Mouse (Mus musculus) liver, embryonic 16.5 days (tissue): ENCODE results near the gene Trhr2. TPM values are rescaled to one million over a fixed set of nuclear protein-coding genes. Genes with fewer than 3 reads are reported as not detected.

Experiments
- ATAC-seq: fragments of 200-750 bp; cut with Nextera tagmentation; 2 replicates; pipeline ENCODE4 v1.8.0; 2017; ENCODE audit warnings: low read depth, mild to moderate bottlenecking, moderate number of reproducible peaks, moderate library complexity
- H3K27ac ChIP-seq: fragments of 300-500 bp; sonication (generic); 2 replicates; pipeline ENCODE4 v1.5.1; 2014; ENCODE audit warnings: mild to moderate bottlenecking, low read length
- H3K27me3 ChIP-seq: fragments of 300-500 bp; sonication (generic); 2 replicates; pipeline ENCODE4 v1.6.1; 2014; ENCODE audit warnings: low read depth, low read length, mixed read lengths; ENCODE audit not compliant: control insufficient read depth, insufficient read depth
- H3K36me3 ChIP-seq: fragments of 300-500 bp; sonication (generic); 2 replicates; pipeline ENCODE4 v1.6.1; 2014; ENCODE audit warnings: mild to moderate bottlenecking; ENCODE audit not compliant: control insufficient read depth, insufficient read depth
- H3K4me1 ChIP-seq: fragments of 300-500 bp; sonication (generic); 2 replicates; pipeline ENCODE4 v1.6.1; 2014; ENCODE audit warnings: low read depth, low read length, mixed read lengths; ENCODE audit not compliant: control insufficient read depth
- H3K4me2 ChIP-seq: fragments of 300-500 bp; sonication (generic); 2 replicates; pipeline ENCODE4 v1.6.1; 2014; ENCODE audit warnings: low read depth, low read length, mixed read lengths
- H3K4me3 ChIP-seq: fragments of 300-500 bp; sonication (generic); 2 replicates; pipeline ENCODE4 v1.5.1; 2014; ENCODE audit warnings: low read depth, mild to moderate bottlenecking, low read length
- H3K9ac ChIP-seq: fragments of 300-500 bp; sonication (generic); 2 replicates; pipeline ENCODE4 v1.6.1; 2014; ENCODE audit warnings: low read depth, low read length
- H3K9me3 ChIP-seq: fragments of 300-500 bp; sonication (generic); replicated peaks from 2 replicates; pipeline ENCODE4 v1.6.1; 2016; ENCODE audit warnings: low read length; ENCODE audit not compliant: control insufficient read depth
- WGBS: fragments of 180-500 bp; shearing (Covaris S2); extraction: QIAGEN DNeasy Blood & Tissue Kit; methylation state at CpG from one replicate; pipeline ENCODE4 v1.1.7; 2014; ENCODE audit not compliant: insufficient replicate concordance; 5-methylcytosine and 5-hydroxymethylcytosine counted together
- polyA plus RNA-seq: library from polyadenylated mRNA; unstranded; fragments of >200 nt; fragmentation: Nextera tagmentation; extraction: Ambion mirVana; gene quantifications from 2 replicates; pipeline ENCODE4 v1.2.1, GENCODE M21; 2015

Gene Trhr2
- polyA plus RNA-seq, 1 experiment from 2014 or later, result not detected

DNA sequence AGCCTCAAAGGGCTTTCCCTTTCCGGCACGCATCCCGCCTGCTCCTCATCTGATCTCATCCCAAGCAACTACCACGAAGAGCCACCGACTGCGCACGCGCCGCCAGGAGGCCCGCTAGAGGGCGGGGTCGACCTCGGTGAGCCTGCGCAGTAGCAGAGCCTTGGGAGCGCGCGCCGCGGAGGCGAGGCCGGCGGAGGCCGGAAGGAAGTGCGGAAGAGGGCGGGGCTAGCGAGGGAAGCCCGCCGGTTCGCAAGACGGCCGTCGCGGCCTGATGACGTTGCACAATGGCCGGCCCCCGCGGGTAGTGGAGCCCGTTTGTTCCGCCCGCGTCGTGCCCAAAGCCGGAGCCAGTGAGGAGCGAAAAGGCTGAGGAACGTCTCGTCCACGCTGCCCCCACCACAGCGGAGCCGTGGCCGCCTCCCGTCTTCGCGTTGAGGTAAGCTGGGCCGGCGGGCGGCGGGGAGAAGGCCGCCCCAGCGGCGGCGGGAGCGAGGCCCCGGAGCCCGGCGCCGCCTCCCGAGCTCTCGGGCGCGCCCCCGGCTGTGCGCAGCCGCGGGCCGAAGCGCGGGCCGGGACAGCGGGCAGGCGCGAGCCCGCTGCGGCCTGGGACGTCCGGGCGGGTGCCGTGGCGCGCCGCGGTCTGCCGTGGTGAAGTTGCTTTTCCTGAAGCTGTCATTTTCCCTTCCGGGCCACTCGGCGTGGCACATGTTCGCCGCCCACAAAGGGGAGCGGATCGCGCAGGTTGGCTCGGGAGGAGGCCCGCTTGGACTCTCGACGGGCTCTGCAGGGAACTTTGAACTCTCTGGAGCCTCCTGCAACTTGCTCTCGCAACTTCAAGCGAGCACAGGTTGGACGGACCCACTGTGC, 16.1 kb upstream of the Trhr2 start, which contains the start of gene Zc3h18:
Gene Zc3h18, plus strand, starts transcription at position 245 of the 867 bp plus-strand sequence.
- whole genome bisulfite sequencing, result under 1% methylated on average over 89 of the region's 107 CpGs
- H3K27me3 ChIP-seq, result no peaks in the 10 kb centered on the region
- peaks cover 6% of the 10 kb centered on the region for H3K36me3 ChIP-seq
- H3K9ac ChIP-seq, result peak within 1 kb of the TSS; percentile 89
- H3K4me2 ChIP-seq, result peak within 1 kb of the TSS; percentile 84
- peak within 1 kb of the TSS; percentile 92 for H3K4me3 ChIP-seq
- ATAC-seq, result peak; percentile 94
- no peaks in the 10 kb centered on the region for H3K9me3 ChIP-seq
- H3K27ac ChIP-seq, result peak within 1 kb of the TSS; percentile 93
- peaks cover 24% of the 10 kb centered on the region for H3K4me1 ChIP-seq

- peak overlapping the region; percentile 92 for H3K4me3 ChIP-seq
- H3K36me3 ChIP-seq, result peaks cover 4% of the 10 kb centered on the region
- peak overlapping the region; percentile 61 for H3K9ac ChIP-seq
- H3K27me3 ChIP-seq, result no peaks in the 10 kb centered on the region
- H3K4me2 ChIP-seq, result peak overlapping the region; percentile 76
- H3K9me3 ChIP-seq, result no peaks in the 10 kb centered on the region
- H3K27ac ChIP-seq, result peak overlapping the region; percentile 70
- peaks cover 24% of the 10 kb centered on the region for H3K4me1 ChIP-seq
- 17% methylated on average over 13 of the region's 13 CpGs for WGBS
- ATAC-seq, result no peak
These were observed 15.3 kb upstream of the Trhr2 start for GRCm38 (mm10) chr8:122375751-122376364.

DNA sequence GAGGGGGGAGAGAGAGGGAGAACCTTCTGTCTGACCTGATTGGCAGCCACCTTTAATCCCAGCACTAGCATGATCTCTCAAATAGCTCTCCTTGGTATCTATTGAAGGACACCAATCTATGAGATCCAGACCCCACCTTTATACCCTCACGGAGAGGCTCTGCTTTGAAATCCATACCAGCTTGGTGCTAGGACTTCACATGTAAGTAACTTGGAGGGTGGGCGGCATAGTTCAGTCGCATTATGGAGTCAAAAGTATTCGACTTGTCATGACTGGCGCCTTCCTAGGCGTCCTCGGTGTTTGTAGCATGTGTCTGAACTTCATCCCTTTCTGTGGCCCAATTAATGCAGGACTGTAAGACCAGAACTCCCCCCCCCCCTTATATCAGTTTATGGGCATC, 14.8 kb upstream of the Trhr2 start:
- H3K4me2 ChIP-seq, result peak overlapping the region; percentile 76
- H3K4me1 ChIP-seq, result peaks cover 24% of the 10 kb centered on the region
- no peak overlapping the region for H3K27ac ChIP-seq
- ATAC-seq, result no peak
- peaks cover 3% of the 10 kb centered on the region for H3K36me3 ChIP-seq
- no peaks in the 10 kb centered on the region for H3K27me3 ChIP-seq
- H3K9me3 ChIP-seq, result no peaks in the 10 kb centered on the region
- no peak overlapping the region; the same call in 1 of the 2 replicates for H3K9ac ChIP-seq
- H3K4me3 ChIP-seq, result peak overlapping the region; percentile 92; the same call in 1 of the 2 replicates
- 82% methylated on average over 7 of the region's 7 CpGs for WGBS

DNA sequence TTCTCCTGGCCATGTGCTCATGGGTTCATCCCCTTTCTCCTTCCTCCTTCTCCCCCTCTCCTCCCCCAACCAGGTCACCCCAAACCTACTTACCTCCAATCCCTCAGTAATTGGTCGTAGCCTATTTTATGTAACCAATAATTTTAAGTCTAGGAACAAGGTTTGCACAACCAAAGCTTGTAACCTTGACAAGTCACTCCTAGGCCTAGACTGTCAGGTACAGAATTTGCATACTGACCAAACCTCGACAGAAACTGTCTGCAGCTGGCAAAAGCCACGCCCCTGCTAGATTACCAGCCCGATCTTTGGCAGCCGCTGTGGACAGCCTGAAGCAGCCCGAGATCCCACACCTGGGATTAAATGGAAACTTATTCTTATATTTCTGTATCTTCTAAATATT, 11.2 kb upstream of the Trhr2 start:
- no peak overlapping the region for H3K4me3 ChIP-seq
- H3K27me3 ChIP-seq, result no peaks in the 10 kb centered on the region
- no peak overlapping the region for H3K27ac ChIP-seq
- H3K36me3 ChIP-seq, result no peaks in the 10 kb centered on the region
- H3K9ac ChIP-seq, result no peak overlapping the region
- peaks cover 14% of the 10 kb centered on the region for H3K4me1 ChIP-seq
- no peak overlapping the region for H3K4me2 ChIP-seq
- ATAC-seq, result no peak
- 43% methylated on average over 6 of the region's 6 CpGs for WGBS
- H3K9me3 ChIP-seq, result no peaks in the 10 kb centered on the region

DNA sequence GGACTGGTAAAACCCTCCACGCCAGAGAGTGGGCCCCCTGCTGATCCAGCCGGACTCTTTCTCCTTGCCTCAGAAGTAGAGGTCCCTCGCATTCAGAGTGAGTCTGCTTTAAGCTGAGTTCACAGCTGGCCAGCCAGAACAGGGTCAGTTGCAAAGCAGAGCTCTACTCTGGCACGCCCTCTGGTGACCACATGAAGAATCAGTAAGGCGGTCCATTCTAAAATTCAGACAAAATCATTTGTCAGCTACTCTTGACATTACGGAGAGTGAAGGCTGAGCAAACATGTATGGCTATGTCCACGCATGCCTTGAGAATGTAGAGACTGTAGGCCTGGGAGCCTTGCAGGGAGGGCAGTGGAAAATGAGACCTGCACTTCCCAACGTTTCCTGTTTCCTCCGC, 9.1 kb upstream of the Trhr2 start:
- Histone ChIP-seq H3K27me3 (no peaks in the 10 kb centered on the region), H3K4me1 (peaks cover 7% of the 10 kb centered on the region), H3K27ac (no peak overlapping the region), H3K4me2 (no peak overlapping the region), H3K4me3 (no peak overlapping the region), H3K36me3 (no peaks in the 10 kb centered on the region), H3K9ac (peak overlapping the region; percentile 24; the same call in 1 of the 2 replicates), H3K9me3 (no peaks in the 10 kb centered on the region)
- WGBS, result 9% methylated on average over 9 of the region's 9 CpGs
- ATAC-seq, result peak; percentile 64

DNA sequence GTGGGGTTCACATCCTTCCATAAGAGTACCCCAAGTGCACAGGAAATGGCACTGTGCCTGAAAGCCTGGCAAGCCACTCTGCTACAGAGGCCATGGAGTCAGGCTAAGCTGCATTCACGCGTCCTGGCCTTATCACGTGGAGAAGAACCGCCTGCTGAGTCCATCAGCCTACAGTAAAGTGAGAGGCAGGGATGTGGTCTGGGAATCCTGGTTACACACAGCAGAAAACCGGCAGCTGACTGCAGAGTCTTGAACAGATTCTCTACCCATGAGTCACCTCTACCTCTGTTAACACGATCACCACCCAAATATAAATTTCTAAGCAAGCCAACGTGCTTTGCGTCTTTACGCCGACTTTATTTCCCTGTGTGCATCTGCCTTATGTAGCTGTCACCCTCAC, 7.9 kb upstream of the Trhr2 start:
- Histone ChIP-seq H3K27me3 (no peaks in the 10 kb centered on the region; the same call in 1 of the 2 replicates), H3K36me3 (no peaks in the 10 kb centered on the region), H3K9ac (no peak overlapping the region), H3K4me2 (no peak overlapping the region), H3K9me3 (no peaks in the 10 kb centered on the region), H3K4me1 (peaks cover 7% of the 10 kb centered on the region), H3K27ac (no peak overlapping the region), H3K4me3 (no peak overlapping the region)
- ATAC-seq, result no peak
- 75% methylated on average over 10 of the region's 10 CpGs for WGBS

DNA sequence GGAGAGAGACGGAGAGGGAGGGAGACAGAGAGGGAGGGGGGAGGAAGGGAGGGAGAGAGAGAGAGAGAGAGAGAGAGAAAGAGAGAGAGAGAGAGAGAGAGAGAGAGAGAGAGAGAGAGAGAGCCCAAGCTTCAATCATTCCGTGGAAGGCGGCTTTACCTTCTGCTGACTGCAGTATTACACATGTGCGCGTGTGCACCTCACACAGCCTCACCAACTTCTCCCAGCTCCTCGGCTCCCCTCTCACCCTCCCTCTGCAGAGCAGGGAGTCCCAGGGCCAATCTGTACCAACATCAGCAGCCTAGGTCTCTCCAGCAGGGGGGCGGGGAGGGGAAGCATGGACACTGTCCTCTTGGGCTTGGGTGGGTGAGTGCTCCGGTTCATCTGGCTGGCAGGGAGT, 2.4 kb upstream of the Trhr2 start:
- Histone ChIP-seq H3K27ac (no peak overlapping the region), H3K36me3 (no peaks in the 10 kb centered on the region), H3K9ac (no peak overlapping the region), H3K4me3 (no peak overlapping the region), H3K27me3 (peaks cover 3% of the 10 kb centered on the region), H3K4me1 (no peaks in the 10 kb centered on the region), H3K4me2 (no peak overlapping the region), H3K9me3 (no peaks in the 10 kb centered on the region)
- no peak for ATAC-seq
- WGBS, result 30% methylated on average over 8 of the region's 8 CpGs

- no peak for ATAC-seq
- peaks cover 6% of the 10 kb centered on the region for H3K27me3 ChIP-seq
- 46% methylated on average over 5 of the region's 5 CpGs for WGBS
These were observed 1.7 kb upstream of the Trhr2 start for GRCm38 (mm10) chr8:122362271-122362670.

More at GRCm38 (mm10) chr8:122362271-122362670, 1.7 kb upstream of the Trhr2 start:
- Histone ChIP-seq H3K4me1 (no peaks in the 10 kb centered on the region), H3K4me3 (no peak overlapping the region), H3K27ac (no peak overlapping the region), H3K36me3 (no peaks in the 10 kb centered on the region), H3K4me2 (no peak overlapping the region), H3K9ac (no peak overlapping the region), H3K9me3 (no peaks in the 10 kb centered on the region)
